Mouse (Mus musculus): ENCODE results near the gene Acsl1.

- no peak for TF ChIP-seq CTCF (IDR thresholded peaks at IDR 0.05; ENCODE audit: low read depth)
- no peak for TF ChIP-seq EP300 (IDR thresholded peaks at IDR 0.05; ENCODE audit: low read depth)
These were observed 4.6 kb downstream of the Acsl1 start for GRCm38 (mm10) chr8:46475404-46475803.

Data from heart, postnatal 0 days (tissue).